ENCODE assay signal across 10 mouse cellular contexts in genomic region chr11:110498651-110499213, GRCm38 (mm10).
A peak's percentile ranks its signal among the peaks of the same experiment; 100 is the strongest.
DNase-seq lines count a peak whose midpoint lies in the region; ATAC-seq and TF ChIP-seq lines count a peak whose summit lies in the region.
"Had no signal": no experiment of that assay in that cellular context is flagged by ENCODE, and none has a peak within 500 bp of the region (broad histone marks: within the 10 kb centered on the region; RNA-seq: fewer than 3 reads in every experiment).

No protein-coding gene starts in this region.

- no peaks in the 10 kb centered on the region for H3K27me3 ChIP-seq in heart, embryonic 14.5 days (ENCODE audit: control insufficient read depth, insufficient read depth, low read length)
- no peaks in the 10 kb centered on the region for H3K27me3 ChIP-seq in liver, embryonic 11.5 days (replicated peaks; ENCODE audit: control insufficient read depth, insufficient read depth, low read length)
- H3K27me3 ChIP-seq: embryonic facial prominence, embryonic 12.5 days; neural tube, embryonic 12.5 days had no signal

- H3K4me2 ChIP-seq in heart, embryonic 14.5 days (ENCODE audit: low read length): no peak overlapping the region
- H3K4me2 ChIP-seq in liver, embryonic 11.5 days: no peak overlapping the region
- H3K4me2 ChIP-seq: embryonic facial prominence, embryonic 12.5 days; neural tube, embryonic 12.5 days had no signal

- no peak overlapping the region for H3K4me3 ChIP-seq in layer of hippocampus, adult 2 months
- no peak overlapping the region for H3K4me3 ChIP-seq in heart, embryonic 14.5 days (ENCODE audit: control insufficient read depth in 1 of 2, insufficient read depth in 1 of 2, low read depth in 1 of 2, low read length in 2 of 2)
- no peak overlapping the region for H3K4me3 ChIP-seq in liver, embryonic 11.5 days (ENCODE audit: low read depth, low read length)
- H3K4me3 ChIP-seq: embryonic facial prominence, embryonic 12.5 days; neural tube, embryonic 12.5 days had no signal

- DNase-seq in layer of hippocampus, adult 2 months (ENCODE audit: low spot score in 2 of 2): peak in 1 of 2 experiments; percentile 42
- no peak for DNase-seq in layer of hippocampus, postnatal 36 days
- peak; percentile 48 for DNase-seq in MEL-GATA-1-ER (ENCODE audit: extremely low read depth, low read depth)
- no peak for DNase-seq in liver, embryonic 11.5 days (ENCODE audit: low spot score)
- DNase-seq in skeletal muscle tissue, adult 2 months (ENCODE audit: low read depth, low spot score): peak; percentile 92
- DNase-seq in testis, postnatal 14 days (ENCODE audit: low spot score): no peak

- no peaks in the 10 kb centered on the region for H3K9me3 ChIP-seq in heart, embryonic 14.5 days (ENCODE audit: control insufficient read depth, low read length)
- H3K9me3 ChIP-seq in liver, embryonic 11.5 days (ENCODE audit: control insufficient read depth, low read length): no peaks in the 10 kb centered on the region
- H3K9me3 ChIP-seq: embryonic facial prominence, embryonic 12.5 days; neural tube, embryonic 12.5 days had no signal

- peak; percentile 76 for ATAC-seq in common myeloid progenitor, adult 5-6 weeks (replicated peaks; ENCODE audit: low read depth, poor library complexity, severe bottlenecking)
- peak; percentile 92 for ATAC-seq in heart, embryonic 14.5 days (ENCODE audit: insufficient number of reproducible peaks, insufficient read depth, low FRiP score, low read depth)
- peak; percentile 61; the same call in 1 of the 2 replicates for ATAC-seq in liver, embryonic 11.5 days (replicated peaks; ENCODE audit: low FRiP score)

- no peak overlapping the region for H3K27ac ChIP-seq in layer of hippocampus, adult 2 months
- peak overlapping the region; percentile 76 to 82 for H3K27ac ChIP-seq in heart, embryonic 14.5 days (replicated peaks in 1 of 2; ENCODE audit: control insufficient read depth in 1 of 2, insufficient read depth in 1 of 2, low read depth in 2 of 2, low read length in 2 of 2)
- H3K27ac ChIP-seq in liver, embryonic 11.5 days (ENCODE audit: low read depth, low read length): no peak overlapping the region
- H3K27ac ChIP-seq: embryonic facial prominence, embryonic 12.5 days; neural tube, embryonic 12.5 days had no signal

- peak overlapping the region; percentile 28; the same call in 1 of the 2 replicates for H3K9ac ChIP-seq in heart, embryonic 14.5 days (ENCODE audit: low read length)
- H3K9ac ChIP-seq in liver, embryonic 11.5 days (ENCODE audit: low read depth, low read length): no peak overlapping the region
- H3K9ac ChIP-seq: embryonic facial prominence, embryonic 12.5 days; neural tube, embryonic 12.5 days had no signal

- H3K4me1 ChIP-seq in heart, embryonic 14.5 days (ENCODE audit: control insufficient read depth in 2 of 2, insufficient read depth in 2 of 2, low read length in 2 of 2): peaks cover 7 to 14% of the 10 kb centered on the region in 2 experiments
- no peaks in the 10 kb centered on the region; the same call in 1 of the 2 replicates for H3K4me1 ChIP-seq in liver, embryonic 11.5 days (replicated peaks; ENCODE audit: control insufficient read depth, insufficient read depth, low read length)
- H3K4me1 ChIP-seq: embryonic facial prominence, embryonic 12.5 days; neural tube, embryonic 12.5 days had no signal

- 8% methylated on average over 6 of the region's 6 CpGs for WGBS in heart, embryonic 14.5 days
- WGBS in liver, embryonic 11.5 days: 41% methylated on average over 6 of the region's 6 CpGs

- H3K36me3 ChIP-seq in heart, embryonic 14.5 days (ENCODE audit: control insufficient read depth, insufficient read depth, low read length): peaks cover 31% of the 10 kb centered on the region; the same call in 1 of the 2 replicates
- peaks cover 3% of the 10 kb centered on the region; the same call in 1 of the 2 replicates for H3K36me3 ChIP-seq in liver, embryonic 11.5 days (ENCODE audit: control insufficient read depth, insufficient read depth, low read length)

- TF ChIP-seq CTCF in layer of hippocampus, adult 2 months (conservative IDR thresholded peaks at IDR 0.05): peak; percentile 96

Comparison
In these comparisons a context has a peak if more than half of its experiments do, and no peak if none do; other contexts are left out.
1. DNase-seq: peak in MEL-GATA-1-ER (single experiment) and skeletal muscle tissue, adult 2 months (single experiment); none in layer of hippocampus, postnatal 36 days (0 of 2), liver, embryonic 11.5 days (single experiment) and testis, postnatal 14 days (single experiment).
2. H3K27ac ChIP-seq: peak in heart, embryonic 14.5 days (2 of 2); none in layer of hippocampus, adult 2 months (single experiment) and liver, embryonic 11.5 days (single experiment).
3. Peak in every context shown above with its lines, with median percentiles within 50 percentile points of each other: ATAC-seq.